Mouse (Mus musculus): ENCODE measurements at regions not wholly inside any gene's neighbourhood (a gene's known extent, or its start where the extent isn't known, plus 50 kb on each side); places are given as distances from the start of the nearest gene placed in this dataset.

DNA sequence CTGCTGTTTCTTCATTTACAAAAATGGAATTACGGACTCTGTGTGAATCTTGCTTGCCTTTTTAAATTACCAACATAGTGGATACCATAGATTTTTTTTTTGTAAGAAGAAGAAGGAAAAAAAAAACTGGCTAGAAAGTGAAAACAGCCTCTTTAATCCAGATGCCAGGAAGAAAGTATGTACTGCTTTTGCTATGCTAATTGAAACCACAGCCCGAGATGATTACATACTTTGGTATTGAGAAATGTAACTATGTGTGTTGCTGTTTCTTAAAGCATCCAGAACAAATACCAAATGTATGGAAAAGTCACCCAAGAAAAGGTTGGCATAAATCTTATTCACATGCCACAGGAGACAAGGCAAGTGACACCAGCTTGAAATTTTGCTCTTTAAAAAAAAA, 93.2 kb upstream of the Nfe2l3 start:
- TF ChIP-seq CTCF (IDR thresholded peaks at IDR 0.05; ENCODE audit: insufficient read depth, low read depth, low read length), result no peak
- TF ChIP-seq POLR2A (IDR thresholded peaks at IDR 0.05; ENCODE audit: insufficient read depth, low read depth, low read length), result no peak
